Mouse (Mus musculus): ENCODE data around the gene Ncmap. TPM values are rescaled to one million over a fixed set of nuclear protein-coding genes. Genes with fewer than 3 reads are reported as not detected.
A peak's percentile ranks its signal among the peaks of the same experiment; 100 is the strongest.
"Not testable (repeated sequence)": the region's sequence is repeated elsewhere in the genome, so short reads cannot be mapped to it uniquely, and the experiment has no call there.

Gene Ncmap
- polyA plus RNA-seq, 1 experiment from 2014 or later = 0.63 TPM

- Histone ChIP-seq H3K4me2 (no peak overlapping the region), H3K27ac (no peak overlapping the region)
- 85% methylated on average over 12 of the region's 12 CpGs for WGBS
These were observed 36.3 kb downstream of the Ncmap start for GRCm38 (mm10) chr4:135361722-135362121.

GRCm38 (mm10) chr4:135358736-135359135 is 39.3 kb downstream of the Ncmap start:
- Histone ChIP-seq H3K4me2 (no peak overlapping the region), H3K9ac (peak overlapping the region; percentile 29; the same call in 1 of the 2 replicates), H3K4me3 (replicated peaks) (no peak overlapping the region), H3K9me3 (no peaks in the 10 kb centered on the region), H3K36me3 (replicated peaks) (no peaks in the 10 kb centered on the region), H3K4me1 (peaks cover 11% of the 10 kb centered on the region), H3K27ac (no peak overlapping the region), H3K27me3 (peaks cover 4% of the 10 kb centered on the region; the same call in 1 of the 2 replicates)
- WGBS = 3% methylated on average over 6 of the region's 6 CpGs
- ATAC-seq (ENCODE audit: low FRiP score) = no peak

More at GRCm38 (mm10) chr4:135361722-135362121, 36.3 kb downstream of the Ncmap start:
- Histone ChIP-seq H3K9me3 (no peaks in the 10 kb centered on the region), H3K36me3 (replicated peaks) (no peaks in the 10 kb centered on the region), H3K9ac (no peak overlapping the region), H3K4me3 (replicated peaks) (no peak overlapping the region), H3K27me3 (peaks cover 4% of the 10 kb centered on the region; the same call in 1 of the 2 replicates), H3K4me1 (0 out of 2 replicates have a peak, but pooled peaks cover 3% of the 10 kb centered on the region)
- ATAC-seq (ENCODE audit: low FRiP score) = no peak

GRCm38 (mm10) chr4:135357221-135357920 is 40.7 kb downstream of the Ncmap start:
- no peaks in the 10 kb centered on the region for H3K9me3 ChIP-seq
- no peak overlapping the region for H3K4me3 ChIP-seq (replicated peaks)
- H3K4me1 ChIP-seq = peaks cover 8% of the 10 kb centered on the region
- 84% methylated on average over 12 of the region's 12 CpGs for WGBS
- no peaks in the 10 kb centered on the region for H3K36me3 ChIP-seq (replicated peaks)
- no peak overlapping the region for H3K27ac ChIP-seq
- peaks cover 4% of the 10 kb centered on the region; the same call in 1 of the 2 replicates for H3K27me3 ChIP-seq
- H3K9ac ChIP-seq = no peak overlapping the region
- H3K4me2 ChIP-seq = no peak overlapping the region
- ATAC-seq (ENCODE audit: low FRiP score) = no peak

- H3K9ac ChIP-seq = no peak overlapping the region
- H3K4me2 ChIP-seq = no peak overlapping the region
- no peak overlapping the region for H3K27ac ChIP-seq
- peaks cover 18% of the 10 kb centered on the region for H3K4me1 ChIP-seq
- H3K36me3 ChIP-seq (replicated peaks) = no peaks in the 10 kb centered on the region
- WGBS = 79% methylated on average over 9 of the region's 9 CpGs
- no peak for ATAC-seq (ENCODE audit: low FRiP score)
- no peaks in the 10 kb centered on the region for H3K9me3 ChIP-seq
- H3K27me3 ChIP-seq = peaks cover 4% of the 10 kb centered on the region; the same call in 1 of the 2 replicates
- no peak overlapping the region for H3K4me3 ChIP-seq (replicated peaks)
These were observed 42.0 kb downstream of the Ncmap start for GRCm38 (mm10) chr4:135355886-135356550.

DNA sequence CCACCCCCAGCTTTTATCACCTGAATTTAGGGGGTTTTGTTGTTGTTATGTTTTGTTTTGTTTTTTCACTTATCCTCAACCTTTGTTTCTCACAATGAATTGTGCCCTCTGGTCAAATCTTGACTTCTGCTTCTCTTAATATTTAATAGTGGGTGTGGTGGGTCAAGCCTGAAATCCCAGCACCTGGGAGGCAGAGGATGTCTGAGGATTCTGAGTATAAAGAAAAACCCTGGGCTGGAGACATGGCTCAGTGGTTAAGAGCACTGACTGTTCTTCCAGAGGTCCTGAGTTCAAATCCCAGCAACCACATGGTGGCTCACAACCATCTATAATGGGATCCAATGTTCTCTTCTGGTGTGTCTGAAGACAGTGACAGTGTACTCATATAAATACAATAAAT is 43.3 kb downstream of the Ncmap start:
- Histone ChIP-seq H3K4me1 (peaks cover 18% of the 10 kb centered on the region), H3K27ac (peak overlapping the region; percentile 96)
- not testable (repeated sequence) for H3K9ac ChIP-seq; H3K36me3 ChIP-seq (replicated peaks); H3K9me3 ChIP-seq; ATAC-seq (ENCODE audit: low FRiP score); H3K4me2 ChIP-seq; H3K4me3 ChIP-seq (replicated peaks); H3K27me3 ChIP-seq

DNA sequence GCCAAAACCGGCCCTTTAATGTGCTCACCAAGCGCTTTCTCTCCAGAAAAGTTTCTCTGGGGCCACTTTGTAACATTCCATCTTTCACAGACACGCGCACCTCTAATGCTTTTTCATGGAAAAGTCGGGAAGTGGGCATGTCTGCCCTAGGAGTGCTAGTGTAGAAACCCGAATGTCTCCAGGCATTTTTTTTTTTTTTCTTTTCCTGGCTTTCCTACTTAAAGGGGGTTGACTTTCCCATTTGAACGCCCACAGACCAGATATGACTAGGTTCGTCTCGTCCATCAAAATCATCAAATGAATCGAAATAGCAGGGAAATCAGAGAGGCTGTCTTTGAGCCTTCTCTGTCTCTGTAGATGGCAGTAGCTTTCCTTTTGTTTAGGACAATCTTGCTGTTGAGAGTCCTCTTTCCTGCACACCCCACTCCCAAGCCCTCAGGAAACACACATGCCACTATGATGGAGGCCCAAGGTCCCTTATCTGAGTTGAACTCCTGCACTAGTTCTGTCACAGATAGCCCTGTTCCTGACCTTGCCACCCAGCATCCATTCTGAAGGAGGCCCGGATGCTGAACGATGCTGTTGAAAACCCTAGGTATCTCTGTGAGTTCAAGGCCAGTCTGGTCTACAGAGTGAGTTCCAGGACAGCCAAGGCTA is 44.1 kb downstream of the Ncmap start:
- peaks cover 13% of the 10 kb centered on the region for H3K36me3 ChIP-seq (replicated peaks)
- no peaks in the 10 kb centered on the region for H3K9me3 ChIP-seq
- H3K4me1 ChIP-seq = peaks cover 18% of the 10 kb centered on the region
- 23% methylated on average over 12 of the region's 12 CpGs for WGBS
- H3K27me3 ChIP-seq = peaks cover 4% of the 10 kb centered on the region; the same call in 1 of the 2 replicates
- peak overlapping the region; percentile 46 for H3K9ac ChIP-seq
- peak overlapping the region; percentile 98 for H3K4me3 ChIP-seq (replicated peaks)
- peak overlapping the region; percentile 96 for H3K27ac ChIP-seq
- ATAC-seq (ENCODE audit: low FRiP score) = no peak; the same call in 1 of the 2 replicates
- peak overlapping the region; percentile 61 for H3K4me2 ChIP-seq

DNA sequence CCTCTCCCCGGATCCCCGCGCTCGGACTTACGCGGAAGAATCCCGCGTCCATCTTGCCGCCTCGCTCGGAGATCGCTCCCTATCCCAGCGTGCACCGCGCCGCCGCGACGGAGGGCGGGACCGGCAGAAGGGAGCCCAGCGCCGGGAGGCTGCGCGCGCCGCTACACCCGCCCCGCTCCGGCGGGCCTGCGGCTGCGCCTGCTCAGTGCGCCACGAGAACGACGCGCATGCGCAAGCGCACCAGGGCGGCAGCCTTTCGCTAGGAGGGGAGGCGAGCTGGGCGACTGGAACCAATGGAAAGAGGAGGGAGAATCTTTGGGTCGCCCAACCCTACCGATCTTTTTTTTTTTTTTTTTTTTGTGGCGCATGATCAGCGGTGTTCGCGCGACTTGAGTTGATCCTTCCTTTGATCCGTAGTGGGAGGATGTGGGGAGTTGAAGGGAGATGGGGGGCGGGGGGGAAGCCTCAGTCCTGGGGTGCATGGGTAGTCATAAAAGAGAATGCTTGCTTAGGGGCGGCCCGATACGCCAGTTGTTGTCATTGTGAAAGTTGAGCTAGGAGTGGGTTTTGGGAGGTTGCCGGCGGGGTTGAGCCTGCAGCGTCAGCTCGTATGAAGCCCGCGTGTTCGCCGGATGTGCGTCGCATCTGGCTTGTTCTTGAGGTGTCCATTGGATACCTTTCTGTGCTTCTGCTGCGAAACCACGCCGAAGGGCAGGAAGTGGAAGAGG is 44.8 kb downstream of the Ncmap start, which contains the start of gene Srrm1:
Gene Srrm1 (minus strand): TSS at position 256 of the 728 bp plus-strand sequence.
- WGBS = 0% methylated on average over 69 of the region's 69 CpGs
- peak within 1 kb of the TSS; percentile 98 for H3K9ac ChIP-seq
- H3K27me3 ChIP-seq = peaks cover 4% of the 10 kb centered on the region; the same call in 1 of the 2 replicates
- no peaks in the 10 kb centered on the region for H3K9me3 ChIP-seq
- peak; percentile 96 for ATAC-seq (ENCODE audit: low FRiP score)
- H3K4me3 ChIP-seq (replicated peaks) = peak within 1 kb of the TSS; percentile 98
- peak within 1 kb of the TSS; percentile 96 for H3K27ac ChIP-seq
- peaks cover 20% of the 10 kb centered on the region for H3K36me3 ChIP-seq (replicated peaks)
- peaks cover 18% of the 10 kb centered on the region for H3K4me1 ChIP-seq
- H3K4me2 ChIP-seq = peak within 1 kb of the TSS; percentile 85

DNA sequence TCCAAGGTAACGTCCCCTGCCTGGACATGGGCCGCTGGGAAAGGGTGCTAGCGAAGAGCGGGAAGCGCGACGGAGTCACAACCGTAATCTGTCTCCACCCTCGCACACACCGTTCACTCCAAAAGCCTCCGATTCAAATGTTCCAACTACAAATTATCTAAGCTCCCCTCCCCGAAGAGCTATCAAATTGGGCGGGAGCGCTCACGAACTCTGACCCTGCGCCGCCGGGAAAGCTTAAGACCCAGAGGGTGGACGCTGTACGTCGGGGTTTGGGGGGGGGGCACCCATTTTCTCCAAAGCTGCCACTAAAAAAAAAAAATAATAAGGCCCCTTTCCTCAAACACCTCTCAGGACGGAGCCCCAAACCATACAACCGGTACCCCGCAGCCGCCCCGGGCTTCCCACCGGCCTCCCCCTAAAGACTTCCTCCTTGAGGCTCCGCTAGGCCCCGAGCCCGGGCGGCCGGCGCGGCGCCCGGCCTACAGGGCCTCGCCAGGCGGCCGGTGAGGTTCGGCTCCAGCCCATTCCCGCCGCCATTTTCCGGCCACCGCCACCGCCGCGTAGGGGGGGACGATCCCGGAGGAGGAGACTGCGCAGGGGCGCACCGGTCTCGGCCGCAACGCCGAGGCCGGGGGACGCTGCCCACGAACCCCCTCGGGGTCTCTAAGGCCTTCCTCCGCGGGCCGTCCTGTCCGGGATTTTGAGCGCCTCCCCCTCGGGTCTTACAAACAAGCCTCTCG is 45.5 kb downstream of the Ncmap start:
- Histone ChIP-seq H3K4me1 (peaks cover 18% of the 10 kb centered on the region), H3K36me3 (replicated peaks) (peaks cover 20% of the 10 kb centered on the region), H3K4me2 (peak overlapping the region; percentile 85), H3K4me3 (replicated peaks) (peak overlapping the region; percentile 98), H3K9ac (peak overlapping the region; percentile 98), H3K27me3 (peaks cover under 1% of the 10 kb centered on the region; the same call in 1 of the 2 replicates), H3K9me3 (no peaks in the 10 kb centered on the region), H3K27ac (peak overlapping the region; percentile 96)
- ATAC-seq (ENCODE audit: low FRiP score) = peak; percentile 59
- WGBS = under 1% methylated on average over 67 of the region's 67 CpGs

GRCm38 (mm10) chr4:135337376-135337942 is 60.6 kb downstream of the Ncmap start:
- H3K27me3 ChIP-seq = no peaks in the 10 kb centered on the region
- no peaks in the 10 kb centered on the region for H3K4me1 ChIP-seq
- H3K9me3 ChIP-seq = no peaks in the 10 kb centered on the region
- no peak overlapping the region for H3K4me3 ChIP-seq (replicated peaks)
- no peak overlapping the region for H3K9ac ChIP-seq
- no peak overlapping the region for H3K27ac ChIP-seq
- ATAC-seq (ENCODE audit: low FRiP score) = no peak
- H3K36me3 ChIP-seq (replicated peaks) = peaks cover 97% of the 10 kb centered on the region
- WGBS = 82% methylated on average over 14 of the region's 14 CpGs
- H3K4me2 ChIP-seq = no peak overlapping the region

GRCm38 (mm10) chr4:135336023-135336357 is 62.0 kb downstream of the Ncmap start:
- Histone ChIP-seq H3K4me1 (no peaks in the 10 kb centered on the region), H3K36me3 (replicated peaks) (peaks cover 97% of the 10 kb centered on the region), H3K27me3 (no peaks in the 10 kb centered on the region), H3K27ac (no peak overlapping the region), H3K4me2 (no peak overlapping the region), H3K9ac (no peak overlapping the region), H3K9me3 (no peaks in the 10 kb centered on the region), H3K4me3 (replicated peaks) (no peak overlapping the region)
- ATAC-seq (ENCODE audit: low FRiP score) = no peak
- 92% methylated on average over 3 of the region's 3 CpGs for WGBS

DNA sequence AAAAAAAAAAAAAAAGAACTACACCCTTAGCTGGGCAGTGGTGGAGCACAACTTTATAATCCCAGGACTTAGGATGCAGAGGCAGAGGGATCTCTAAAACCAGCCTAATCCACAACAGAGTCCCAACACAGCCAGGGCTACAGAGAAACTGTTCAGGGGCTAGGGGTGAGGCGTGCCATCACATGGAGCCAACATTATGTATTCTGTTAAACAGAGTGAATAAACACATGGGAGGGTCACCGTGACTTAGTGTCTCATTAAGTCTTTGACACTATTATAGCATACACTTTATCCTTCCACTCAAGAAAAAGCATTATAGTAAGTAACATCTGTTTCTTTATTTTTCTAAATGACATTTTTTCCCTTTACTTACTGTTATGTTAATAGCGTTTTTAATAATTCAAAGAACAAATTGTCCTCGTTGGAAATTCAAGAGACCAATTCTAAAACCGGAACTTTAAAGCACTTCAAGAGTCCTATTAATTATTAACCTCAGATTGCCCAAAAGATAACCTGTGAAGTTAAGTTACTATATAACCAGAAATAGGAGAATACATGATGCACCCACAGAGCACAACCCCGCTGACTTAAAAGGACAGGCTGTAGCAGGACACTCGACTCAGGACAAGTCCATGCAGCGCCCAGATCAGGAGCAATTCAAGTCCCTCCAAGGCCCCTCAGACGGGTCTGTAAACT is 62.6 kb downstream of the Ncmap start:
- no peak for ATAC-seq (ENCODE audit: low FRiP score)
- H3K9me3 ChIP-seq = no peaks in the 10 kb centered on the region
- WGBS = 87% methylated on average over 9 of the region's 9 CpGs
- peaks cover 96% of the 10 kb centered on the region for H3K36me3 ChIP-seq (replicated peaks)
- H3K4me3 ChIP-seq (replicated peaks) = no peak overlapping the region
- H3K9ac ChIP-seq = no peak overlapping the region
- H3K27ac ChIP-seq = no peak overlapping the region
- H3K4me2 ChIP-seq = no peak overlapping the region
- no peaks in the 10 kb centered on the region for H3K4me1 ChIP-seq
- no peaks in the 10 kb centered on the region for H3K27me3 ChIP-seq
